In the genomic region with DNA sequence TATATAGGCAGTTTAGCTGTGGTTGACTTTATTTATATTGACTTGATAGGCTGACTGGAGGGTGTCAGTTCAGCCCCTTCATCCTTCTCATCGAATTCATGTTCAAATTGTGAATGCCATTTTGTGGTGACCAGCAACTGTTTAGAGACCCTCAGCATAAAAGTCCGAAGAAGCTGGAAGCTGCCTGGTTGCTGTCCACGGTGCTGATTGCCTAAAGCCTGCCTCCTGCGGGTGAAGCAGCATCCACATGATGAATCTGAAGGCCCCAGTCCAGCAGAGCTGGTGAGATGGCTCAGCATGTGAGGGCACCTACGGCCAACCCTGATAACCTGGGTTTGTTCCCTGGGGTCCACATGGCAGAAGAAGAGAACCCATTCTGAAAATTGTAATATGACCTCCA, we compare ENCODE assay signal across 9 mouse cellular contexts. TPM values are rescaled to one million over a fixed set of nuclear protein-coding genes. Genes with fewer than 3 reads are reported as not detected.
DNase-seq lines count a peak whose midpoint lies in the region; ATAC-seq lines count a peak whose summit lies in the region.
"Had no signal": no experiment of that assay in that cellular context is flagged by ENCODE, and none has a peak within 500 bp of the region (broad histone marks: within the 10 kb centered on the region; RNA-seq: fewer than 3 reads in every experiment).

No protein-coding gene starts in this region.

- H3K4me3 ChIP-seq in heart, embryonic 10.5 days, result no peak overlapping the region
- no peak overlapping the region for H3K4me3 ChIP-seq in heart, embryonic 11.5 days (ENCODE audit: low read depth, low read length)
- H3K4me3 ChIP-seq in midbrain, embryonic 13.5 days (replicated peaks), result no peak overlapping the region

- peak; percentile 91 for DNase-seq in heart, embryonic 10.5 days (ENCODE audit: low spot score)
- DNase-seq in 3T3-L1 (ENCODE audit: low read depth, low spot score), result peak; percentile 42
- DNase-seq in adrenal gland, adult (ENCODE audit: inconsistent age in 2 of 2, low spot score in 1 of 2), result peak; percentile 18 to 70
- peak; percentile 22 for DNase-seq in induced T-regulatory cell, adult 2 months (ENCODE audit: low read depth)
- DNase-seq in retina, embryonic 14.5 days (ENCODE audit: low spot score), result peak; percentile 77
- DNase-seq in left cerebral cortex, adult 9 months (ENCODE audit: low spot score in 2 of 2), result no peak

- H3K27ac ChIP-seq in heart, embryonic 10.5 days, result no peak overlapping the region
- H3K27ac ChIP-seq in heart, embryonic 11.5 days (ENCODE audit: low read depth, low read length), result no peak overlapping the region
- no peak overlapping the region for H3K27ac ChIP-seq in midbrain, embryonic 13.5 days

- H3K9me3 ChIP-seq in heart, embryonic 10.5 days, result no peaks in the 10 kb centered on the region
- no peaks in the 10 kb centered on the region for H3K9me3 ChIP-seq in heart, embryonic 11.5 days (replicated peaks; ENCODE audit: control insufficient read depth, low read length)
- H3K9me3 ChIP-seq in midbrain, embryonic 13.5 days, result no peaks in the 10 kb centered on the region

- 14% methylated on average over 5 of the region's 5 CpGs for WGBS in heart, embryonic 10.5 days
- WGBS in heart, embryonic 11.5 days (ENCODE audit: insufficient replicate concordance), result 12% methylated on average over 5 of the region's 5 CpGs
- 23% methylated on average over 5 of the region's 5 CpGs for WGBS in midbrain, embryonic 13.5 days

- H3K27me3 ChIP-seq in heart, embryonic 10.5 days (ENCODE audit: insufficient read depth, poor library complexity, severe bottlenecking), result peaks cover 13% of the 10 kb centered on the region
- H3K27me3 ChIP-seq in heart, embryonic 11.5 days (ENCODE audit: control insufficient read depth, insufficient read depth, low read length), result peaks cover 15% of the 10 kb centered on the region
- peaks cover 28% of the 10 kb centered on the region for H3K27me3 ChIP-seq in midbrain, embryonic 13.5 days

- no peak for ATAC-seq in heart, embryonic 11.5 days (replicated peaks; ENCODE audit: insufficient number of reproducible peaks, low FRiP score, low TSS enrichment)
- ATAC-seq in midbrain, embryonic 13.5 days, result no peak

- no peaks in the 10 kb centered on the region for H3K36me3 ChIP-seq in heart, embryonic 10.5 days
- H3K36me3 ChIP-seq in heart, embryonic 11.5 days (ENCODE audit: control insufficient read depth, insufficient read depth, low read length), result no peaks in the 10 kb centered on the region
- H3K36me3 ChIP-seq in midbrain, embryonic 13.5 days, result no peaks in the 10 kb centered on the region

- H3K4me2 ChIP-seq in heart, embryonic 11.5 days, result no peak overlapping the region
- no peak overlapping the region for H3K4me2 ChIP-seq in midbrain, embryonic 13.5 days (replicated peaks)

- peaks cover 10% of the 10 kb centered on the region for H3K4me1 ChIP-seq in heart, embryonic 10.5 days
- H3K4me1 ChIP-seq in heart, embryonic 11.5 days (ENCODE audit: control insufficient read depth, insufficient read depth, low read length), result no peaks in the 10 kb centered on the region
- peaks cover 10% of the 10 kb centered on the region for H3K4me1 ChIP-seq in midbrain, embryonic 13.5 days (replicated peaks)

- no peak overlapping the region for H3K9ac ChIP-seq in heart, embryonic 11.5 days (ENCODE audit: low read depth, low read length)
- no peak overlapping the region for H3K9ac ChIP-seq in midbrain, embryonic 13.5 days (replicated peaks)

RNA-seq across cellular contexts. Expression of a gene that starts 4.1 kb away (rescaled TPM):
- 0.35 TPM in 1 of 2 replicates, not detected in the other for polyA plus RNA-seq in heart, embryonic 10.5 days (2016; fragmentation: Nextera tagmentation; extraction: Ambion mirVana)
- polyA plus RNA-seq in heart, embryonic 11.5 days (2014; fragmentation: Nextera tagmentation; extraction: Ambion mirVana), result 0.07 and 0.20 TPM in 2 replicates
- not detected in 2 replicates for polyA plus RNA-seq in midbrain, embryonic 13.5 days (2015; fragmentation: Nextera tagmentation; extraction: Ambion mirVana)
- polyA plus RNA-seq: neural tube, embryonic 14.5 days had no signal

RNA-seq across cellular contexts. Expression of a gene that starts 23.2 kb away (rescaled TPM):
- polyA plus RNA-seq in heart, embryonic 10.5 days (2016; fragmentation: Nextera tagmentation; extraction: Ambion mirVana), result 1.6 and 2.3 TPM in 2 replicates
- 2.2 and 2.6 TPM in 2 replicates for polyA plus RNA-seq in heart, embryonic 11.5 days (2014; fragmentation: Nextera tagmentation; extraction: Ambion mirVana)
- 2.9 and 3.2 TPM in 2 replicates for polyA plus RNA-seq in midbrain, embryonic 13.5 days (2015; fragmentation: Nextera tagmentation; extraction: Ambion mirVana)

Comparison
In these comparisons a context has a peak if more than half of its experiments do, and no peak if none do; other contexts are left out.
1. DNase-seq: peak in heart, embryonic 10.5 days (single experiment), 3T3-L1 (single experiment), adrenal gland, adult (2 of 2), induced T-regulatory cell, adult 2 months (single experiment) and retina, embryonic 14.5 days (single experiment); none in left cerebral cortex, adult 9 months (0 of 2).